Mouse (Mus musculus): ENCODE results near the gene Tmod4. TPM values are rescaled to one million over a fixed set of nuclear protein-coding genes. Genes with fewer than 3 reads are reported as not detected.
A peak's percentile ranks its signal among the peaks of the same experiment; 100 is the strongest.
"Not testable (repeated sequence)": the region's sequence is repeated elsewhere in the genome, so short reads cannot be mapped to it uniquely, and the experiment has no call there.

Tmod4 gene
- polyA plus RNA-seq, 1 experiment, result not detected

DNA sequence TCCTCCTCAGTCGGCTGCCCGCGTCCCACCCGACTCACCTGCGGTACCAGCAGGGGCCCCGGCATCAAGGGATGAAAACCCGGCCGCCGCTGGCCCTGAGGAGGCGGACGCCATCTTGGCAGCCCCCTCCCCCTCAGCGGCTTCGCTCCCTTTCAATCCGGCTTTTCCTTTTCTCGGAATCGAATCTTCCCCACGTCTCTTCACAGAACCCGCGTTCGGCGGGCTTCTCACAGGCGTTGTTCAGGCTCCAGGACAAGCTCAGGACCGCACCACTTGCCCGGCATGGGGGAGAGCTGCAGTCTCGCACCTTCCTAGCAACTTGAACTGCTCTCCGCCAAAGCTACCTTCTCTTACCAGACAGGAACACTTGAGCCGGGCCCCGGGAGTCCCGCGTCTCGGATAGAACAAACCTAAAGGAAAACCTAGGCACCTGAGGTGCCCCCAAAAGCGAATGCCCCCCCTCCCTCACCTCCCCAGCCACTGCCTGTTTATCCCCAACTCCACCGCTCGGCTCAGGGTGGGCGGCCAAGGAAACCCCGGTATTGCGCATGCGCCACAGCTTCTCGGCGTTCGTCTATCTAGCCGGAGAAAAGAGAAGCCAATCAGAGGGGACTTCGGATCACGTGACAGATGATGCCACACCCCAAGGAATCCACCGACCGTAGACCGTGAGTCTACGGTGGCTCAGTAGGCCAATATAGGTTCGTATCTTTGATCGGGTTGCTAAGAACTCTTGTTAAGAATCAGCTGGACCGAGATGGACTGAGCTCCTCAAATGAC lies 17.7 kb upstream of the Tmod4 start, which contains the start of gene Pip5k1a:
Gene Pip5k1a (minus strand): TSS at position 593 of the 780 bp plus-strand sequence.
- H3K27me3 ChIP-seq (ENCODE audit: control insufficient read depth, insufficient read depth, low read length, poor library complexity, severe bottlenecking), result no peaks in the 10 kb centered on the region

DNA sequence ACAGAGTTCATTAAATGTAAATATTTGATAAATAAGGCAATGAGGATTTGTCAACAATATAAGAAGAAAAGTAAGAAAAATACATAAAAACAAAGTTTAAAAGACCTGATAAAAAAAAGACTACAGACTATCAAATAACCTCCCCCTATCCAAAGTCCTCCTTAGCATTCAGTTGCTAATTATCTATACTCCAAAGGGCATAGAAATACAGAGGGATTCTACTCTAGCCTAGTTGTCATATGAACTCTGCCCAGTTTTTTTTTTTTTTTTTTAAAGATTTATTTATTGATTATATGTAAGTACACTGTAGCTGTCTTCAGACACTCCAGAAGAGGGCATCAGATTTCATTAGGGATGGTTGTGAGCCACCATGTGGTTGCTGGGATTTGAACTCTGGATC lies 17.0 kb upstream of the Tmod4 start:
- H3K27me3 ChIP-seq (ENCODE audit: control insufficient read depth, insufficient read depth, low read length, poor library complexity, severe bottlenecking); H3K4me3 ChIP-seq (ENCODE audit: low read depth, low read length); H3K4me1 ChIP-seq (ENCODE audit: control insufficient read depth, insufficient read depth, low read length); H3K9me3 ChIP-seq (replicated peaks; ENCODE audit: control insufficient read depth, insufficient read depth, low read length, poor library complexity, severe bottlenecking); H3K27ac ChIP-seq (ENCODE audit: insufficient read depth, low read length); H3K36me3 ChIP-seq (ENCODE audit: control insufficient read depth, insufficient read depth, low read length, poor library complexity, severe bottlenecking): not testable (repeated sequence)
- H3K9ac ChIP-seq (ENCODE audit: low read depth, poor library complexity, severe bottlenecking), result 0 out of 2 replicates have a peak overlapping the region, but pooled peaks have one; percentile 38

More for the DNA sequence above, 17.7 kb upstream of the Tmod4 start, which contains the start of gene Pip5k1a:
- Histone ChIP-seq H3K9me3 (replicated peaks; ENCODE audit: control insufficient read depth, insufficient read depth, low read length, poor library complexity, severe bottlenecking) (no peaks in the 10 kb centered on the region), H3K4me1 (ENCODE audit: control insufficient read depth, insufficient read depth, low read length) (no peaks in the 10 kb centered on the region), H3K27ac (ENCODE audit: insufficient read depth, low read length) (peak within 1 kb of the TSS; percentile 64), H3K36me3 (ENCODE audit: control insufficient read depth, insufficient read depth, low read length, poor library complexity, severe bottlenecking) (peaks cover 7% of the 10 kb centered on the region; the same call in 1 of the 2 replicates), H3K9ac (ENCODE audit: low read depth, poor library complexity, severe bottlenecking) (peak within 1 kb of the TSS; percentile 94), H3K4me3 (ENCODE audit: low read depth, low read length) (peak within 1 kb of the TSS; percentile 95)
- no peak for TF ChIP-seq CTCF (IDR thresholded peaks at IDR 0.05; ENCODE audit: low read depth, low read length)
- TF ChIP-seq POLR2A (IDR thresholded peaks at IDR 0.05; ENCODE audit: insufficient read depth, low read length), result peak; percentile 36
- peak; percentile 50; the same call in 1 of the 2 replicates for TF ChIP-seq EP300 (IDR thresholded peaks at IDR 0.05; ENCODE audit: insufficient read depth, low read depth, low read length)

DNA sequence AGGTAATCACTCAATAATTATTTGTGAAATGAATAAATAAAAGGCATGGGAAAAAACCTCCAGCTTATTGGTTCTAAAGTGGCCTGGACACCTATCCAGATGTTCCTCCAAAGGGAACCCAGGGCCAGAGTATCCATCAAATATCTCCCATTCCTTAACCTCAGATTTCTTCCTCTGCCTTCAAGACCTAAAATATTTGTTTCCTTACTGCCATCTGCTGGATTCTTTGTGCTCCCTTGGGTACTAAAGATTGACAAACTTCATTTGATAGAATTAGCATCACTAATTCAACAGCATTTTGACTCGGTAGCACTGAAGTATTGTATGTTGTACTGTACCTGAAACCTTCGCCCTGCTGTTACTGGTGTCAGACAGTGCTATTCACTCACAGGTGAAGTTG lies 16.4 kb upstream of the Tmod4 start:
- H3K9me3 ChIP-seq (replicated peaks; ENCODE audit: control insufficient read depth, insufficient read depth, low read length, poor library complexity, severe bottlenecking), result no peaks in the 10 kb centered on the region
- no peak overlapping the region for H3K4me3 ChIP-seq (ENCODE audit: low read depth, low read length)
- H3K4me1 ChIP-seq (ENCODE audit: control insufficient read depth, insufficient read depth, low read length), result no peaks in the 10 kb centered on the region
- H3K9ac ChIP-seq (ENCODE audit: low read depth, poor library complexity, severe bottlenecking), result no peak overlapping the region
- H3K36me3 ChIP-seq (ENCODE audit: control insufficient read depth, insufficient read depth, low read length, poor library complexity, severe bottlenecking), result peaks cover 3% of the 10 kb centered on the region; the same call in 1 of the 2 replicates
- no peaks in the 10 kb centered on the region for H3K27me3 ChIP-seq (ENCODE audit: control insufficient read depth, insufficient read depth, low read length, poor library complexity, severe bottlenecking)
- no peak for TF ChIP-seq POLR2A (IDR thresholded peaks at IDR 0.05; ENCODE audit: insufficient read depth, low read length)
- TF ChIP-seq CTCF (IDR thresholded peaks at IDR 0.05; ENCODE audit: low read depth, low read length), result no peak
- TF ChIP-seq EP300 (IDR thresholded peaks at IDR 0.05; ENCODE audit: insufficient read depth, low read depth, low read length), result no peak
- H3K27ac ChIP-seq (ENCODE audit: insufficient read depth, low read length), result no peak overlapping the region

DNA sequence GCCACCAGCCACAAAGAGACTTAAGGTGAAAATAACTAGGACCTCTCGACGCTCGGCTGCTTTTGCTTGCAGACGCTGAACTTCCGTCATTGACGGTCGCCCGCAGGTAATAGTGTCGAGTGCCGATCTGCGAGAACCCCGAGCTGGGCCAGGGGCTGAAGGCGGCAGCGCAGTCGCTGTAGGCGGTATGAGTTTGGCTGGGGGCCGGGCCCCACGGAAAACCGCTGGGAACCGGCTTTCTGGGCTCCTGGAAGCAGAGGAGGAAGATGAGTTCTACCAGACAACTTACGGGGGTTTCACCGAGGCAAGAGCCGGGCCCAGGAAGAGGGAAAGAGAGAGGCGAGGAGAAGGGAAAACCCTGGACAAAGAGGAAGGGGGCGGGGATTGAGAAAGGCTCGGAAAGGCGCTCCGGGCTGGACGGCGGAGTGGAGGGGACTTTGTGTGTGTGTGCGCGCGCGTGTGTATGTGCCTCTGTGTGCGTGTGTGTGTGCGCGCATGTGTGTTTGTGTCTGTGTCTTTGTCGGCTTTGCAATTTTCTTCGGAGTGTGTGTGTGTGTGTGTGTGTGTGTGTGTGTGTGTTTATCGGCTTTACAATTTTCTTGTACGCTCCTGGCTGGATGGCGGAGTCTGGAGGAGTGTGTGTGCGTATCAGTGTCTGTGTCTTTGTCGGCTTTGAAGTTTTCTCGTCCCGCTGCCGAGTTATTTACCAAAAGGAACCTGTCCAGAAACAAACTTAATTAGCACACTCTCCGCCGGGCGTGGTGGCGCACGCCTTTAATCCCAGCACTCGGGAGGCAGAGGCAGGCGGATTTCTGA lies 13.2 kb upstream of the Tmod4 start, which contains the start of gene Vps72:
Gene Vps72 (plus strand): TSS at position 112 of the 816 bp plus-strand sequence.
- Histone ChIP-seq H3K27ac (ENCODE audit: insufficient read depth, low read length) (peak within 1 kb of the TSS; percentile 59; the same call in 1 of the 2 replicates), H3K9ac (ENCODE audit: low read depth, poor library complexity, severe bottlenecking) (peak within 1 kb of the TSS; percentile 81), H3K4me1 (ENCODE audit: control insufficient read depth, insufficient read depth, low read length) (no peaks in the 10 kb centered on the region), H3K27me3 (ENCODE audit: control insufficient read depth, insufficient read depth, low read length, poor library complexity, severe bottlenecking) (no peaks in the 10 kb centered on the region), H3K36me3 (ENCODE audit: control insufficient read depth, insufficient read depth, low read length, poor library complexity, severe bottlenecking) (peaks cover 2% of the 10 kb centered on the region; the same call in 1 of the 2 replicates), H3K9me3 (replicated peaks; ENCODE audit: control insufficient read depth, insufficient read depth, low read length, poor library complexity, severe bottlenecking) (no peaks in the 10 kb centered on the region), H3K4me3 (ENCODE audit: low read depth, low read length) (peak within 1 kb of the TSS; percentile 74)
- TF ChIP-seq EP300 (IDR thresholded peaks at IDR 0.05; ENCODE audit: insufficient read depth, low read depth, low read length) (0 out of 2 replicates have a peak, but pooled peaks have one; percentile 49), POLR2A (IDR thresholded peaks at IDR 0.05; ENCODE audit: insufficient read depth, low read length) (no peak)

DNA sequence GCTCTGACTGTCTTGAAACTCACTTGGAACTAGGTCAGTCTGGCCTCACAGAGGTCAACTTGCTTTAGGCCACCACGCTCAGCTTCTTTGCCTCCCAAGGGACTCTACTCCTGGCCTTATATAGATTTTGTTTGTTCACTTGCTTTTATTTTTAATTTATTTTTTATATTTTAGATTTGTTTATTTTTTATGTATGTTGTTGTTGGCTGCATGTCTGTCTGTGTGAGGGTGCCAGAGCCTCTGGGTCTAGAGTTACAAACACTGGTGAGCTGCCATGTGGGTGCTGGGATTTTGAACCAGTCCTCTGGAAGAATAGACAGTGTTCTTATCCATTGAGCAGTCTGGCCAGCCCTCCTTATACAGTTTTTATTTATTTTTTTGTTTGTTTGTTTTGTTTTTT lies 11.5 kb upstream of the Tmod4 start:
- peaks cover 3% of the 10 kb centered on the region; the same call in 1 of the 2 replicates for H3K36me3 ChIP-seq (ENCODE audit: control insufficient read depth, insufficient read depth, low read length, poor library complexity, severe bottlenecking)
- no peaks in the 10 kb centered on the region for H3K27me3 ChIP-seq (ENCODE audit: control insufficient read depth, insufficient read depth, low read length, poor library complexity, severe bottlenecking)
- no peak overlapping the region for H3K27ac ChIP-seq (ENCODE audit: insufficient read depth, low read length)
- H3K4me3 ChIP-seq (ENCODE audit: low read depth, low read length), result no peak overlapping the region
- no peak overlapping the region for H3K9ac ChIP-seq (ENCODE audit: low read depth, poor library complexity, severe bottlenecking)
- TF ChIP-seq EP300 (IDR thresholded peaks at IDR 0.05; ENCODE audit: insufficient read depth, low read depth, low read length) (no peak), POLR2A (IDR thresholded peaks at IDR 0.05; ENCODE audit: insufficient read depth, low read length) (no peak), CTCF (IDR thresholded peaks at IDR 0.05; ENCODE audit: low read depth, low read length) (no peak)
- no peaks in the 10 kb centered on the region for H3K9me3 ChIP-seq (replicated peaks; ENCODE audit: control insufficient read depth, insufficient read depth, low read length, poor library complexity, severe bottlenecking)
- no peaks in the 10 kb centered on the region for H3K4me1 ChIP-seq (ENCODE audit: control insufficient read depth, insufficient read depth, low read length)
